Mouse (Mus musculus) cerebellum, adult 11-12 months (tissue): ENCODE measurements around the gene Olfr1392.
"Not testable (repeated sequence)": the region's sequence is repeated elsewhere in the genome, so short reads cannot be mapped to it uniquely, and the experiment has no call there.

ENCODE experiments used
- DNase-seq: peaks from one replicate; pipeline ENCODE4 v3.0.0; 2022

Gene Olfr1392

DNA sequence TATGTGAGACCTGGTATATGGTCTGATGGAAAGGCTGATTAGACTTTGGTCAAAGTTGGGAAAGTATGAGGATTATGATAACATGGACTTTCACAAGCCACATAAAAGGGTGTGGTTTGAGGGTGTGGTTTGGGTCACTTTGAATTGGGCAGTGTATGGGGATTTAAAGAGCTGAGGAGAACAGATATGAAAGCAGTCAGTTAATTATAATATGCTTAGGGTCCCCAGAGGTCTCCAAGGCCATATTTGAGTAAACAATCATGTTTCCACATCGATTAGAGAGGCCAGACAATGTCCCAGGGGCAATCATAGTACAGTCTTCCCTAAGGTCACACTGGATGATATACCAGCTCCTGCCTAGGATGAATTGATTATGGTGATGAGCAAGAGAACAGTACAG, at the start of gene Olfr1392:
Gene Olfr1392, plus strand, starts transcription at position 301 of the 400 bp plus-strand sequence.
- not testable (repeated sequence) for DNase-seq

GRCm38 (mm10) chr11:49235459-49236207, 49.4 kb upstream of the Olfr1392 start:
- DNase-seq: no peak

GRCm38 (mm10) chr11:49236891-49237290, 48.2 kb upstream of the Olfr1392 start:
- no peak for DNase-seq

- no peak for DNase-seq
Observed at GRCm38 (mm10) chr11:49237532-49237931, 47.5 kb upstream of the Olfr1392 start.

- DNase-seq: no peak
Observed at GRCm38 (mm10) chr11:49240310-49240709, 44.8 kb upstream of the Olfr1392 start.

GRCm38 (mm10) chr11:49240874-49241273, 44.2 kb upstream of the Olfr1392 start:
- DNase-seq: no peak

DNA sequence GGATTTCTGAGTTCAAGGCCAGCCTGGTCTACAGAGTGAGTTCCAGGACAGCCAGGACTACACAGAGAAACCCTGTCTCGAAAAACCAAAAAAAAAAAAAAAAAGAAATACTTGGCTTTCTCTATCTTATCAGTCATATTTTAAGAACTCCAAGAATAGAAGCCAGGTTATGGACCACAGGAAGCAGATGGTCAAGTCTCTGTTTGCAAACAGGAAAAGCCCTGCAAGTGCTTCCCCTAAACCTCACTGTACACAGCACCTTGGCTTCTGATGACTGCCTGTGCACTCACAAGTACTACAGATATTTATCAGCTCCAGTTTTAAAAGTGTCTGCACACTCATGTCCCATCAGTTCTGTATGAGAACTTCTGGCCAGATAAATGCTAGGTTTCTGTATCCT, 43.6 kb upstream of the Olfr1392 start:
- DNase-seq: no peak

GRCm38 (mm10) chr11:49242944-49243626, 42.0 kb upstream of the Olfr1392 start:
- DNase-seq: no peak

- peak; percentile 90 for DNase-seq
Observed at GRCm38 (mm10) chr11:49243727-49244594, 41.1 kb upstream of the Olfr1392 start, which contains the start of gene Mgat1. Mgat1 (plus strand) TSS chr11:49244191.

DNA sequence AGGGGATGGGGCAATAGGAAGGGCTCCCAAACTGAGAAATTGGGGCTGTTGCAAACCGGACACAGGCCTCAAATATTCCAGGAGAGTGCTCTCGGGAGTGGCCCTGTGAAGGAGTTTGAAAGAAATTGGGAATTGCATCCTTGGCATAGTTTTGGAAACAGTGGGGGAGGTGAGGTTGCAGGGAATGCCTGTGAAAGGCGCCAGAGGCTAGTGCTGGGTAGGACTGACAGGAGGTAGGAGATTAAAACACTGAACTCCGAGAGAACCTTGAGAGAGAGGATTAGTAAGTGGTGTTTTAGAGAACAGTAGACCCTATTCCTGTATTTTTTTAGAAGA, 40.5 kb upstream of the Olfr1392 start:
- DNase-seq: no peak

DNA sequence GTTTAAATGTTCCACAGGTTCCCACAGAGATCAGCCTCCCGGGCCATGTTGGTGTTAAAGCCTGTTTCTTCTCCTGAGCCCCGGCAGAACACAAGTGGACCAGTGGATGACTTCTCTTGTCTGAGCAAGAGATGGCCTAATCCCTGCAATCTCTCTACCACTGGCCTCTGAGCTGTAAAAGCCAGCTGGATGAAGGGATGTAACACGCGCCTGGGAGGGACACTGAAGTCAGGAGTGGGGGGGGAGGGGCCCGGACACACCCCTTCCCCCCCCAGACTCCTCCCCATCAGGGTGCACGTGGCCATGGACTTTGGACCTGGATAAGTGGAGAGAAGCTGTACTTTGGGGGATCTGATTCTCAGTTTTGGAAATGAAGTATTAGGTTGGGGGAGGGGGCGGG, 39.9 kb upstream of the Olfr1392 start:
- peak; percentile 33 for DNase-seq

GRCm38 (mm10) chr11:49245634-49246415, 39.3 kb upstream of the Olfr1392 start:
- DNase-seq: no peak

DNA sequence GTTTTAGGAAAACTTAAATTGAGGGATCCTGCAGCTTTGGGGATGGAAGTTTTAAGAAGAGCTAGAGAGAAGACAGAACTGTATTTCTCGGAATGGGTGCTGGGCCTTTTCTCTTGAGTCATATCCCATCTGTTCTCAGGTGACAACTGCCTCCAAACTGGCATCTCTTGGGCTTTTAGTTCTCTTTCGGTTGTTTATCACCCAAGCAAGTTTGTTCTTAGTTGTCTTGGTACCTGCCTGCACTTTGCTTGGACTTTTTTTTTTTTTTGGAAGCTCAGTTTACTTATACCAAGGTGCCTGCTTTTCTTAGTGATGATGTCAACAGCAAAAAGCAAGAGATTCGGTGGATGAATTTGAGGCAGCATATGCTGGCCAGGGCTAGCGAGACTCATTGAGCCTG, 38.6 kb upstream of the Olfr1392 start:
- no peak for DNase-seq

DNA sequence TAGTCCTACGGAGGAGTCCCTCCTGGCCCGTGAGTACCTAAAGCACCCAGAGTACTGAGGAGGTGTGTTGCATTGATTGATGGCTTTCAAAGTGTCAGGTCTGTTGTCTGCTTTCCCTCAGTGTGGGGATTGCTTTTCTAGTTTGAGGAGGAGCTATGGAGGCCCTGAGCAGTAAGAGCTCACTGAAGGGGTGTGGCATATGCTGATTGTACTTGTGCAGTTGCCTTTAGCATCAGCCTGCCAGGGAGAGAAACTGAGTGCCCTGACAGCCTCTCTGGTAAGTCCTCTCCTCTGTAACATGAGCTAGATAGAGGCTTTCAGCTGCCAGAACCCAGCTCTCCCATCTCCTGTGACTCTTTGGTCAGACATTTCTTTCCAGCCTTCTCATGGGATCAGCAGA, 37.8 kb upstream of the Olfr1392 start:
- DNase-seq: no peak

DNA sequence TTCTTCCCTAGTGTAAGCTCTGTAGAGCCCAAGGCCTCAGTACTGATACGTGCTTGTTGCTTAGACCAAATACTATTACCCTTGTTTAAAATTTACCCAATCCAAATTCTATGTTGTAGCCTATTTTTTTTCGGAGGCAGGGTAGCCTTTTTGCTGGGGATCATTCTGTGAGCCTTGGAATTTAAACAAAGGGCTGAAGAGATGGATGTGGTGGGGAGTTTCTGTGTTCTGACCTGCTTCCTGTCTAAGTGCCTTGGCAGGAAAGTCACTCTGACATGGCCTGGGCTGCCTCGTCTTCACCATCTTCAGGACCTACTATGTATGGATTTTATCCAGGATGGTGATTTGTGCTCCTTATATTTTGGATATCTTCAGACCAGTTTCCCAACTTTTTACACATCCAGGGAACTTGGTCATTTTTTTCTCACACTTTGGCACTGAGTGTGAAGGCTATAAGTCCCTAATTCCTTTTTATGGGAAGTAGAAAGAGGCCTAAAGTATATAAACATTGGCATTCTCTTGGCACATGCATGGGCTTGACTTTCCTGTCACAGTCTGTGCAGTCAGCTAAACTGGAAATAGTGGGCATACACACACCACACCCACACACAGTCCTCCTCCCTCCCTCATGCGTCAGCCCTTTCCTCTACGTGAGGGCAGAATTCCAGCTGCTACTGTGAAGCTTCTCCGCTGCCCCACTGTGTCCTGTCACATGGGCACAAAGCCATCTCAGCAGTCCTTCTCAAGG, 36.7 kb upstream of the Olfr1392 start:
- peak; percentile 37 for DNase-seq

GRCm38 (mm10) chr11:49248974-49249700, 35.9 kb upstream of the Olfr1392 start:
- DNase-seq: no peak

DNA sequence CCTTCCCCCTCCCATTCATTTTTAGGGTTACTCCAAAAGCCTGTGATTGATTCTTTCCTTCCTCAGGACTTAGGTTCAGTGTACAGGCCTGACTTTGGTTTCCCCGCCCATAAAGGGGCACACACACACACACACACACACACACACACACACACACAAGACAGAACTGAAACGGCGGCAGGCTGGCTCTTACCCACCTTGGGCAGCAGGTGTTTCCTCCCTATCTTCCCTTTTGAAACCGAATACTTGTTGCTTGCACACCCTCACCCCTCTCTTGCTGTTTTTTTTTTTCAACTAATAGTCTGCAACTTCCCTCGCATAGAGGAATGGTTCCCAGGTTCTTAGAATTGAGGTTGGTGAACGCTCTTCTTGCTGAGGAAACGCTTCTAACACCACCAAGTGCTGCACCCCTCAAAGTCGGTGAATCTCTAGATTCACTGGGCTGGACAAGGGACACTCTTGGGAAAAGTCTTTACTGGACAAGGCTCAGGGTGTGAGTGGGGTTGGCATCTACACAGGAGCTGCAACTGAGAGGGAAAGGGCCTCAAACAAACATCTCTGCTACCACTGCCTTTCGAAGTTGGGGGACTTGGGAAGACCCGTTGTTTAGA, 35.2 kb upstream of the Olfr1392 start:
- DNase-seq: no peak

GRCm38 (mm10) chr11:49250422-49251379, 34.4 kb upstream of the Olfr1392 start:
- DNase-seq: peak; percentile 53

- no peak for DNase-seq
Observed at GRCm38 (mm10) chr11:49251380-49251761, 33.7 kb upstream of the Olfr1392 start.

- no peak for DNase-seq
Observed at GRCm38 (mm10) chr11:49252048-49252447, 33.0 kb upstream of the Olfr1392 start.
